Mouse (Mus musculus): ENCODE measurements around the gene Ybey. TPM values are rescaled to one million over a fixed set of nuclear protein-coding genes. Genes with fewer than 3 reads are reported as not detected.

Ybey gene
- polyA plus RNA-seq, 1 experiment from 2014 or later, result 7.8 TPM

DNA sequence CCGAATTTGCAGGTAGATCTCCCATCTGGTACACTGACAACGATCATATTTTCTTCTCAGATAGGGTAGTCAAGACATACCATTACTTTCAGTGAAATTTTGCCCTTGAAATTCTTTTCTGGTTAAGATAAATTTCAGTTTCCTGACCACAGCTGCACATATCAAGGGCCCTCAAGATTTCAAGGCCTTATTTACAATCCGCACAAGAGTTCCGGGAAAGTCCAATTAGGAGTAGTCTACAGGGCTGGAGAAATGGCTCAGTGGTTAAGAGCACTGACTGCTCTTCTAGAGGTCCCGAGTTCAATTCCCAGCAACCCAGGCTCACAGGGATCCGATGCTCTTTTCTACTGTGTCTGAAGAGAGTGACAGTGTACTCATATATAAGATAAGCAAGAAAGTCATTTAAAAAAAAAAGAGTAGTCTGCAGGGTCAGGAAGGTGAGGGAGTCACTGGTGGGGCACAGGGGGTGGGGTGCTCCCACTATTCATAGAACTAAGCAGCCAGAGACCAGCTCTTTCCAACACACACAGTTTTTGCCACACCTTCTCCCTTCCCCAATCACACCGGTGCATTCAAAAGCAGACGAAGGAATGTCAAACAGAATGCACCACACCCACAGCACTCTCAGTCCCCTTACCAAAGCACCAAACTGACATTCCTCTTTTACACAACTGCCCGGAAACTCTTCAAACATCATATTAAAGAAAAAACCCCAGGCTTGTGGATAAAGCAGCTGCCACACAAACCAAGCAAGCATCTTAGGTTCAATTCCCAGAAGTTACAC is 29.6 kb downstream of the Ybey start:
- no peaks in the 10 kb centered on the region for H3K27me3 ChIP-seq
- WGBS, result 94% methylated on average over 9 of the region's 9 CpGs
- peaks cover 18% of the 10 kb centered on the region for H3K4me1 ChIP-seq
- H3K4me3 ChIP-seq (replicated peaks), result no peak overlapping the region
- H3K27ac ChIP-seq, result no peak overlapping the region
- H3K9ac ChIP-seq, result no peak overlapping the region
- H3K36me3 ChIP-seq, result peaks cover 61% of the 10 kb centered on the region
- no peaks in the 10 kb centered on the region for H3K9me3 ChIP-seq (replicated peaks)
- H3K4me2 ChIP-seq, result no peak overlapping the region
- ATAC-seq (replicated peaks; ENCODE audit: low FRiP score), result no peak

DNA sequence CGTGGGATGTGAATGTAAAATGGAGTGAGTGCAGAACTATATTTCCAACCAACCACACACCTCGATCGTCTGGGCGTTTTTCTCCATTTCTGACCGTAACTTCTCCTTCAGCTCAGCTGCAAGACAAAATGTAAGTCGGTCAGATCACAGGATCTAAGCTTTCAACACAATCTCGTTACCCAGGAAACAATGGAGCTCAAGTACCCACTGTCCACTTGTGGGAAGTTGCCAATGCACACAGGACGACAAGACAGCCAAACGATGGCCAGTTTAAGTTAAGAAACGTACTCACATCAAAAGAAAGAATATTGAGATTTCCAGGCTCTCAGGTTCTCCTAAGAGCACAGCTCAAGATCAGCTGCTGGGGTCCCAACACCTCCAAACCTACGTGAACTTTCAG is 35.0 kb downstream of the Ybey start:
- H3K36me3 ChIP-seq, result peaks cover 100% of the 10 kb centered on the region
- no peak overlapping the region for H3K4me3 ChIP-seq (replicated peaks)
- no peaks in the 10 kb centered on the region for H3K9me3 ChIP-seq (replicated peaks)
- ATAC-seq (replicated peaks; ENCODE audit: low FRiP score), result no peak
- H3K4me1 ChIP-seq, result no peaks in the 10 kb centered on the region
- H3K27me3 ChIP-seq, result no peaks in the 10 kb centered on the region
- H3K4me2 ChIP-seq, result no peak overlapping the region
- 93% methylated on average over 11 of the region's 11 CpGs for WGBS
- H3K9ac ChIP-seq, result no peak overlapping the region
- no peak overlapping the region for H3K27ac ChIP-seq

DNA sequence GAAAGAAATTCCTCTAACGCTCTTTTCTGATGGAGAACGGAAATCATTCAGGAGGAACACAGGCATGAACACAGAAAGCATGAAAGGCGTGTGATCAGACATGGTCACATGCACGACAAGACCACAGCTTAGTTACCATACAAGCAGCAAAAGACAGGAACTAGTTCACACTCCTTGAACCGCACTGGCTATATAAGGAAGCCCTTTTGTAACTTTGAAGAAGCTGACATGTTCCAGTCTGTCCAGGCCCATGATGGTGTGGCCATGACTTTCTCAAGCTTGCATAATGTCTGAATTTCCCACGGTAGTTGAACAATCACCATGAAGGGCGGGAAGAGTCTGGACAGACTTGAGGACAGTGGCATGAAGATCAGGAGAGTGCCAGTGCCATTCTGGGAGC is 43.2 kb downstream of the Ybey start:
- no peak for ATAC-seq (replicated peaks; ENCODE audit: low FRiP score)
- no peaks in the 10 kb centered on the region for H3K9me3 ChIP-seq (replicated peaks)
- 98% methylated on average over 7 of the region's 7 CpGs for WGBS
- H3K4me3 ChIP-seq (replicated peaks), result no peak overlapping the region
- no peak overlapping the region for H3K9ac ChIP-seq
- H3K36me3 ChIP-seq, result peaks cover 99% of the 10 kb centered on the region
- H3K27me3 ChIP-seq, result no peaks in the 10 kb centered on the region
- no peak overlapping the region for H3K27ac ChIP-seq
- no peak overlapping the region for H3K4me2 ChIP-seq
- H3K4me1 ChIP-seq, result no peaks in the 10 kb centered on the region

DNA sequence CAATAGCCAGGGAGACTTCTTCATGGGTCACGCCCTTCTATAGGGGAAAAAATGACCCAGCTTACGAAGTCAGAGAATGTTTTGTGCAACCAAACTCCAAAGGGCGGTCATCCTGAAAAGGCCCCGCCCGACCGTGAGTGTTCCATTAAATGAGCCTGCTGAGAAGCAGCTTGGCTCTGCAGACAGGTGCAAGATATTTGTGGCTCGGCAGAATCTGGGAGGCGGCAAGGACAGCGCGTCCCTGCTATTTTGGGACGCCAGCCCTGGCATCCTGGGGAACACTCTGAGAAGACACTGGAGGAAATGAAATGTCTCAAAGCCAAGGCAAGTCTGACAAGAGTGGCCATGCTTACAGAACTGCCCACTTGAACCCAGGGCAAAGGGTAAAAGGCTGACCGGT is 52.1 kb downstream of the Ybey start:
- 85% methylated on average over 12 of the region's 12 CpGs for WGBS
- no peak for ATAC-seq (replicated peaks; ENCODE audit: low FRiP score)

More for the DNA sequence above, 52.1 kb downstream of the Ybey start:
- no peak overlapping the region for H3K4me3 ChIP-seq (replicated peaks)
- H3K27me3 ChIP-seq, result no peaks in the 10 kb centered on the region
- H3K4me2 ChIP-seq, result no peak overlapping the region
- no peaks in the 10 kb centered on the region for H3K9me3 ChIP-seq (replicated peaks)
- H3K36me3 ChIP-seq, result peaks cover 99% of the 10 kb centered on the region
- no peaks in the 10 kb centered on the region for H3K4me1 ChIP-seq
- no peak overlapping the region for H3K9ac ChIP-seq
- no peak overlapping the region for H3K27ac ChIP-seq

Other genes starting within 250 kb of the Ybey start
- gene Prmt2, start 231.2 kb downstream of the Ybey start, polyA plus RNA-seq (2015; fragmentation: Nextera tagmentation; extraction: Ambion mirVana), result 54.5 and 58.9 TPM in 2 replicates
- gene S100b, start 215.3 kb downstream of the Ybey start, polyA plus RNA-seq (2015; fragmentation: Nextera tagmentation; extraction: Ambion mirVana), result 0.50 and 0.84 TPM in 2 replicates
- 9.7 and 11.3 TPM in 2 replicates for gene Dip2a, start 123.8 kb downstream of the Ybey start, polyA plus RNA-seq (2015; fragmentation: Nextera tagmentation; extraction: Ambion mirVana)
- not detected in 2 replicates for gene AC141477.1, start 28.7 kb downstream of the Ybey start, polyA plus RNA-seq (2015; fragmentation: Nextera tagmentation; extraction: Ambion mirVana)
- 13.4 and 16.9 TPM in 2 replicates for gene Pcnt, start 26.3 kb downstream of the Ybey start, polyA plus RNA-seq (2015; fragmentation: Nextera tagmentation; extraction: Ambion mirVana)
- not detected in 2 replicates for gene 2610028H24Rik, start 20.0 kb downstream of the Ybey start, polyA plus RNA-seq (2015; fragmentation: Nextera tagmentation; extraction: Ambion mirVana)
- 50.9 and 52.1 TPM in 2 replicates for gene Mcm3ap, start 187 bp downstream of the Ybey start, polyA plus RNA-seq (2015; fragmentation: Nextera tagmentation; extraction: Ambion mirVana)
- 19.0 and 27.4 TPM in 2 replicates for gene Lss, start 62.5 kb upstream of the Ybey start, polyA plus RNA-seq (2015; fragmentation: Nextera tagmentation; extraction: Ambion mirVana)
- not detected in 2 replicates for gene Spatc1l, start 93.2 kb upstream of the Ybey start, polyA plus RNA-seq (2015; fragmentation: Nextera tagmentation; extraction: Ambion mirVana)
- 0.66 and 0.97 TPM in 2 replicates for gene Ftcd, start 106.5 kb upstream of the Ybey start, polyA plus RNA-seq (2015; fragmentation: Nextera tagmentation; extraction: Ambion mirVana)
- gene Col6a2, start 154.5 kb upstream of the Ybey start, polyA plus RNA-seq (2015; fragmentation: Nextera tagmentation; extraction: Ambion mirVana), result 61.9 and 88.8 TPM in 2 replicates